Mouse (Mus musculus) layer of hippocampus, adult 11-12 months (tissue): ENCODE results near the gene Fcho1.
"Not testable (repeated sequence)": the region's sequence is repeated elsewhere in the genome, so short reads cannot be mapped to it uniquely, and the experiment has no call there.

Experiments
- DNase-seq: peaks from one replicate; pipeline ENCODE4 v3.0.0; 2022; ENCODE audit warnings: low spot score

Gene Fcho1

DNA sequence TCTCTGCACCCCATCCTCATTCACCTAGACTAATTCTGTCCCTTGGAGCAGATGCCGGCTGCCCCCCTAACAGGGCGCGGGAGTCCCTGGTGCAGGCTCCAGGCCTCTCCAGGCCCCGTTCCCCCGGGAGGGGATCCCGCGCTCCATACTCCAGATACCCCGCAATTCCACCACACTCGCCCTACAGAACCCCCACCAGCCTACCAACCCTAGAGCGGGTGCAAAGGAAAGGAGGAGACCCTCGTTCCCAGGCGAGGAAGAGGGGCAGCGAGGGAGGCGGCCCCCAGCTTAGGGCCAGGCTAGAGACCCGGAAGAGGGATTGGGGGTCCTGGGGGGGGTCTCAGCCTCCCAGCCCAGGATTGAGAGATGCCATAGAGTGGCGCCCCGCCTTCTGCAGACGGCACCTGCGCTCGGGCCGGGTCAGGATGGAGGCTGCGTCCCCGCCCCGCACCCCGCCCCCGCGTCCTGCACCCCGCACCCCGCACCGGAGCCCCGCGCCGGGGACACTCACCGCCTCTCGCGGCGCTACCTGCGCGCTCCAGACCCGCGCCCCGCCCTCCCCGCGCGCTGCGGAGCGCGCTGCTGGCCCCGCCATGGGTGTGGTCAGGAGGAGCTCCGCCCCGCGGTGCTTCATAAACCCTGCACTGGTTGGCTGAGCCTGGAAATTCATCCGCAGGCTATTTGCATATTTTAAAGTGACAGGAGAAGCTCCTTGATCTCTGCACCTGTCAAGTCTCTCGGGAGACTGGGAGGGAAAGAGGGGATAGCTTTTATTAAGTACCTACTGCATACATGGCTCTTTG is at the start of gene Fcho1:
Gene Fcho1 (minus strand): TSS at position 595 of the 803 bp plus-strand sequence.
- DNase-seq, result peak; percentile 88

DNA sequence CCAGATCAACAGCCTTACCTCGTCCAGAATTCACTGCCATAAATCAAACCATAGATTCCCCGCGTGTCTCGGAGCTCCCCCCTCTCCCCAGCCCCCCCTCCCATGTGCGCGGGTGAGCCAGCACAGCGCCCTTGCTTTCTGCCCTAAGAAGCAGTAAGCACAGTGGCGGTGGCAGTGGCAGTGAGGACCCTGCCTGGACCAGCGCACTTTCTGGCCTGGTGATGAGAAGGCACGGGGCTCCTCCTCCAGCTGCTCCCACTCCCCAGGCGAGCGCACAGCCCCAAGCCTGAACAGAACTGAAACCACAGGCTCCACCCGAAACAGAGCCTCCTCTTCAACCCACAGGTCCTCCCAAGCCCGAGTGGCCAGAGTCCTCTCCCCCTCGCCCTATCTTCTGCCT is 45.8 kb upstream of the Fcho1 start:
- DNase-seq, result no peak

DNA sequence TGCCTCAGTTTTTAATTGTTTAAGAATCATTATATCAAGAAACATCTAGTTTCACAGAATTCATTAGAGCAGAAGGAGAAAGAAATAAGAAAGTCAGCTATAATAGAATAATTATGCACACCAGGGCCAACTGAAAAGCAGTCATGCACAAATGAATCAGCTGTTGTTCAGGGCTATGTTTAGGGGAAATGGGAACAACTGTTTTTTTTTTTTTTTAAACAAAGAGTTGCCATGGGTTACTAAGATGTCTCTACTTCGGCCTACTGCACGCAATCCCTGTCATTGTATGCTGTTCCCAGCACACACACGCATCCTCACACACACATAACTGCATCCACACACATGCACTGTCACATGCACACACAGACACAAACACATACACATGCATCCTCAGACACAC is 33.3 kb upstream of the Fcho1 start:
- DNase-seq, result no peak

DNA sequence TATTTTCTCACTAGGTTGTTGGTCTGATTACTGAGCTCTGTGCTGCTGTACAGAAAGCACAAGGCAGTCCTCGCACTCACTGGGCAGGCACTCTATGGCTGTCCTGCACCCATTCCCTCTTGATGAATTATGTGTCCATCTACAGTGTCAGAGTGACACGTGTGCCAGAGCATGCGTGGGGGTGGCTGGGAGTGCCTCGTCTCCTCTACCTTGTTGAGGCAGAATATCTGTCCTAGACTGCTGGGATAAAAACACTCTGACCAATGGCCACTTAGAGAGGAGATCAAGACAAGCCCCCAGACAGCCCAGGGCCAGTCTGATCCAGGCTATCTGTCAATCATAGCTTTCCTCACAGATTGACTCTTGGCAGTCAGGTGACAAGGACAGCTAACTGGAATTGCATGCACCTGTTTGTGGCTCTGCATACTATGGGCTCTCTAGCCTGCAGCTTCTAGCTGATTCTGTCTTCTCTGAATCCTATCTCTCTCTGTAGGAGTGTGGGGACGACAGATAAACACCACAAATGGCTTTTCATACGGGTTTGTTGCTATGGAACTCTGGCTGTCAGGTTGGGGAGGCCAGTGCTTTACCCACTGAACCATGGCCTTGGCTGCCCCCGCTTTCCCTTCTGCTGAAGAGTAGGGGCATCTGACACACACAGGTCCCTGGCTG is 27.5 kb upstream of the Fcho1 start:
- not testable (repeated sequence) for DNase-seq

DNA sequence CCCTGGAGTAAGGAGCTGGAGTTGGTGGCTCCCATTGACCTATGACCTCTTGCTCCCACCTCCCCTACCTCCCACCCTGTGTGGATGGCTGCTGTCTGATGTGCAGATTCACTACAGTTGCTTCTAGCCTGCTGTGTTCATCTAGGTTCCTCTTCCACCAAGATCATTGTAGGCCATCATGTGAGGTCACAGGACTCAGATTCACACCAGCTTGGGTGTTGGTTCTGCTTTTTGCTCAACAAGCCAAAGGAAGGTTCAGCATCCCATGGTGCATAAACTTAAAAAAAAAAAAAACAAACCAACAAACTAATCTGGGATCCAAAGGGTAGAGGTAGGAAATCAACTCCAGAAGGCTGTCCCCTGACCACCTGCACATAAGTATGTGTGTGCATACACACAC is 26.7 kb upstream of the Fcho1 start:
- not testable (repeated sequence) for DNase-seq

GRCm38 (mm10) chr8:71751337-71751886 is 25.9 kb upstream of the Fcho1 start:
- not testable (repeated sequence) for DNase-seq

DNA sequence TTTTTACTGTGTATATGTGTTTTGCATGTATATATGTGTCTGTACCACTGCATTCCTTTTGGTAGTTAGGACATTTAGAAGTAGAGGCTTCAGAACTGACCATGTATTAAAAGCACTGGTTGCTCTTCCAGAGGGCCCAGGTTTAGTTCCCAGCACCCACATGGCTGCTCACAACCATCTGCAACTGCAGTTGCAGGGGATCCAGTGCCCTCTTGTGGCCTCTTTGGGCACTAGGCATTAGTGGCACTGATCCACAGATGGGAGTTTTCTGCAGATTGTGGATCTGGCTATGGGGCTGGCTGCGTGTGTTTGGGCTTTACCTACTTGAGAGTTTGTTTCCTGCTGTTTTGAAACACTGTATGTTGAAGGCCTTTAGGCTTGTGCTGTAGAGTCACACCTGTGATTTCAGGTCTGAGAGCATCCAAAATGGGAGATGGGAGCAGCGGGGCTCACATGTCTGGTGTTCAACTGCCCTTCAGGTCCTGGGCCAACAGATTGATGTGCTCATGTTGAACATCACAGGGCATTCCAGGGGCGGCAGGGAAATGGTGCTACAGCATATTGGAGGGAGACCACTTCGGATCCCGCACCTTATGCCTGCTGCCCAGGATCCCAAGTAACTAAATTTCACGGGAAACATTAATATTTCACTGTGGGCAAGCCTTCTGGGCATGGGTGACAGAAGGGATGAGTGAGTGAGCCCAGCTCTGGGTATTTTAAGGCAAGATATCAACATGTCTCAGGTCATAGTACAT is 24.0 kb upstream of the Fcho1 start:
- DNase-seq, result not testable (repeated sequence)

- DNase-seq, result not testable (repeated sequence)
Observed at GRCm38 (mm10) chr8:71747082-71747481, 21.6 kb upstream of the Fcho1 start.

DNA sequence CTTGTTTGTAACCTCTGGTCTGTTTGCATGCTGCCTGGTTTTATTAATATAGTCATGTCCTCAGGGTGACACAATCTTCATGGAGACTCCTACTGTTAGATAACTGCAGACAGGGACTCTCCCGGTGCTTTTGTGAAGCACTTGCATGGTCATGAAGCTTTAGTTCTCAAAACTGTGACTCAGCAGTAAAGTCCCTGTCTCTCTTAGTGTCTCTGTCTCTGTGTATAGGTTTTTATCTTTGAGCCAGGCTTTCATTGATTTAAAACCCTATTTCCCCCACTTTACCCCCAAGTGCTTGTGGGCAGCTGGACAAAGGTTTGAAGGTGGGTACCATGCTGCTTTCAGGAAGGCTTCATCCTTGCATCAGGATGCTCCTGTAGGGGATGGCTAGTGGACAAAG is 19.8 kb upstream of the Fcho1 start:
- DNase-seq, result no peak

DNA sequence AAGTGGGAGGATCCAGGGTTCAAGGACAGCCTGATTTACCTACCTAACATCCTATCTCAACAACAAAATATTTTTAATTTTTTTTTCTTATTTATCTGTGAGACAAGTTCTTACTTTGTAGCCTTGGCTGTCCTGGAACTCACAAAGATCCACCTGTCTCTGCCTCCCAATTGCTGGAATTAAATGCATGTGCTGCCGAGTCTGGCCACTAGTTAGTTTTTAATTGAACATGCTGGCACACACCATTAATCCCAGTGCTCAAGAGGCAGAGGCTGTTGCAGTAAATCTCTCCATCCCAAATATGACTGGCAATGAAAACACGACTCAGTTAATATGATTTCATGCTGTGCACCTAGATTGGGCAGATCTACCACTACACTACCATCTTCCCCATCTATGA is 17.3 kb upstream of the Fcho1 start:
- no peak for DNase-seq

GRCm38 (mm10) chr8:71741687-71742114 is 16.2 kb upstream of the Fcho1 start:
- DNase-seq, result no peak

DNA sequence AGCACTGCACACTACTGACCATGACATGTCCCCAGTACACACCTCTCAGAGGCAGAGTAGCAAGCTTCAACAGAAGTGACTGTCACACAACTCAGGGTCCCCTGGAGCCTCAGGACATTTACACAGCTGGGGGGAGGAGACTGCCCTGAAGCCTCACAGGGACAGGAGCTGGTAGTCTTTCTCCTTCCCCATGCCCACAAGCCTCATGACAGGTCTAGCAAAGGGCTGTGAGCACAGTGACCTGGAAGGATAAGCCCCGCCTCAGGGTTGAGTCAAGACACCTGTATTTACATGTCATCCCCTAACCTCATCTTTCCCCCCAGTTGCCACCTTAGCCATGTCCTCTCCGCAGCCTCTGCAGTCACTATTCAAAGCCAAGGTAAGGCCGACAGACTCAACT is 15.7 kb upstream of the Fcho1 start:
- DNase-seq, result no peak

GRCm38 (mm10) chr8:71738316-71738715 is 12.8 kb upstream of the Fcho1 start:
- not testable (repeated sequence) for DNase-seq

DNA sequence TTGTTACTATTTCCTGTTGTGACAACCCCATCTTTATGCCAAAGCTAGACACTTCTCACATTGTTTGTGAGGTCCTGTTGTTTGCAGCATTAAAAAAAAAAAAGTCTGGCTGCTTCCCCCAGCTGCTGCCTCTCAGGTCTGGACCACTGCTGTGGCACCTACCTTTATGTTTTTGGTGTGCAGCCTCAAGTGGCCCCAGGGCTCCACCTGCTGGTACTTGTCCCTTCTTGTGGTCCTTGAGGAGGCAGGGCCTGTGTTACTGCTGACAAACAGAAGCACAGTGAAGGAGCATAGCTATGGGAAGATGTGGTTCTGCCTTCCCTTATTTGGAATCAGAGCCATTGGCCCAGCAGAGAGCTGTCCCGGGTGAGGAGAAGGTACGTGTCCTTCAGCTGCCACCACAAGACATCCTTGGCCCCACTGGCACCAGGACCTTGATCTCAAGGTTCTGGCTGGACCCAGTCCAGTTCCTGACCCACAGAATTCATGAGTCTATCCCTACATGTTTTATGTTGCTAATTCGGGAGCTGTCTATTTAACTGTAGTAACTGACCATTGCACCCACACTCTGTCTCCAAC is 6.2 kb upstream of the Fcho1 start:
- DNase-seq, result peak; percentile 77

DNA sequence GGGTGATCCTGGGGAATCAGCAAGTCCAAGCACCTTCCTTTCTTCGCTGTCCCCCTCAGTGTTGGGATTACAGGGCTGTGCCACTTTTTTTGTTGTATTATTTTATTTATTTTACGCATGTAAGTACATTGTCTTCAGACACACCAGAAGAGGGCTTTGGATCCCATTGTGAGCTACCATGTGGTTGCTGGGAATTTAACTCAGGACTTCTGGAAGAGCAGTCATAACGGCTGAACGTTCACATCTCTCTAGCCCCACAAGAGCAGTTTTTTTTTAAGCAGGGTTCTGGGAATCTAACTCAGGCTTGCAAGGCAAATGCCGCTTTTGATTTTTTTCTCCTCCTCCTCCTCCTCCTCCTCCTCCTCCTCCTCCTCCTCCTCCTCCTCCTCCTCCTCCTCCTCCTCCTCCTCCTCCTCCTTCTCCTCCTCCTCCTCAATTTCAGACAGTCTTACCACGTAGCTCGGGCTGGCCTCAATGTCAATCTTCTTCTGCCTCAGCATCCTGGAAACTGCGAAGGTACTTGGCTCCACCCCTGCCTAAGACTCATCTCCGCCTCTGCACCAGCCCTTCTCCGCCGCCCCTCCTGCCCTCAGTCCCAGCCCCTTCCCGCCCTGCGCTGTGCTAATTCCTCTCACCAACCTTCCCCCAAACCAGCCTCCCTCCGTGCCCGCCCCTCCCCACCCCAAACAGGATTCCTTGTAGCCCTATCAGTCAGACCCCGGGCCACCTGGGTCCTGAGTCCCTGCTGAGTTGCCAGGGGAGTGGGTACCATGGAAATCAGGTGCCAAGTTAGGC is 3.5 kb upstream of the Fcho1 start:
- DNase-seq, result peak; percentile 9

- no peak for DNase-seq
Observed at GRCm38 (mm10) chr8:71728240-71728785, 2.8 kb upstream of the Fcho1 start.

DNA sequence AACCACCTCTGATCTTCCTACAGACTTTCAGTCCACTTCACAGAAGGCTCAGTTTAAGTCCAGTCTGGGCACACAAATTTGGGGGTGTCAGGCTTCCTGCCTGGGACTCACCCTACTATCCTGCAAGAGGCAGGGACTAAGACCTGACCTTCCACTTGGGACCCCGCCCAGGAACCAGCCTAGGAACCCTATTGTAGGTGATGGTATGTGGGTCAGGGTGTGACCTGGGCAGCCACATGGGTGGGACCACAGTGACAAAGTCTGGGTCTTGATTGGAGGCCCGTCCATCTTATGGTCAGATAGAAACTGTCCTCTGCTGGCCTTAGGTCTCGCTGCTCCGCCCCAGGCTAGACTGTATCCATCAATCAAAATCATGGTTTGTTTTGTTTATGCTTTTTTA is 1.1 kb downstream of the Fcho1 start:
- DNase-seq, result no peak

- DNase-seq, result no peak
Observed at GRCm38 (mm10) chr8:71723047-71723551, 2.4 kb downstream of the Fcho1 start.

DNA sequence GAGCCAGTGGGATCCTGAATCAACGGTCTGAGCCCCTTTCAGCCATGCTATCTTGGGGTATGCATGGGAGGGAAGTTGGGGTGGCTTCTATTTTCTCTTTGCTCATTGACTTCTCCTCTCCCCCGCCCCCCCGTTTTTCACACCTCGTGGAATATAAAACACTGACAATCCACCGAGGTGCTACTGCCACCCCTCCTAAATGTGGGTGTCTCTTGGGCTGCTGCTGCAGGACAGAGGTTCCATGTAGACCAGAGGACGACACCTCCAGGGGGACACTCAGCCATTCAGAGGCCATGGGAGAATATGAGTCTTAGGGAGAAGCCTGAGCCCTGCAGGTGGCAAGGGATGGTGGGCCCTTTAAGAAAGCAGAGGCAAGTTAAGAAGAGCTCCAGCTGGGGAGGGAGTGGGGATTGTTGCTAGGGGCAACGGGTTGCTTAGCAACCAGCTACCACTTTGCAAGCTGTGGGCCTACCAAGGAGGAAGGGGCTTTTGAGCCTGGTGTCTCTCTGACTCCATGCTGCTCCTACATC is 5.5 kb downstream of the Fcho1 start:
- peak; percentile 70 for DNase-seq

DNA sequence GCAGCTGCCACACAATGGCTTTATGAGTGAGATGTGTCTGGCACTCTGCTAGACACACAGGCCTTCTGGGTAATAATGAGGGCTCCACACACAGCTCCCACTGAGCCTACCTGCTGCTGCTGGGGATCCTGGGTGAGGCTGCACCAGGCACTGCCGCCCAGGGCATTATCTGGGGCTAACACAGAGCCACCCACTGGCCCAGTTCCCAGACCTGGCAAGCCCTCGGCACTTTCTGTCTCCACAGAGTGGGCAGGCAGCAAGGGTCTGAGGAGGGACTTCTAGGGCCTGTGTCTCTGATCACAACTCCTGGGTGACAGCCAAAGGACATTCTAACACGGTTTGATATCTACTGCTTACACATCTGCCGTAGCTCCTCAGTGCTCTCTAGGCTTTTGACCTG is 6.3 kb downstream of the Fcho1 start:
- DNase-seq, result peak; percentile 69
